Mouse (Mus musculus): ENCODE results near the gene Serpinb9d.
"Not testable (repeated sequence)": the region's sequence is repeated elsewhere in the genome, so short reads cannot be mapped to it uniquely, and the experiment has no call there.

Gene Serpinb9d

DNA sequence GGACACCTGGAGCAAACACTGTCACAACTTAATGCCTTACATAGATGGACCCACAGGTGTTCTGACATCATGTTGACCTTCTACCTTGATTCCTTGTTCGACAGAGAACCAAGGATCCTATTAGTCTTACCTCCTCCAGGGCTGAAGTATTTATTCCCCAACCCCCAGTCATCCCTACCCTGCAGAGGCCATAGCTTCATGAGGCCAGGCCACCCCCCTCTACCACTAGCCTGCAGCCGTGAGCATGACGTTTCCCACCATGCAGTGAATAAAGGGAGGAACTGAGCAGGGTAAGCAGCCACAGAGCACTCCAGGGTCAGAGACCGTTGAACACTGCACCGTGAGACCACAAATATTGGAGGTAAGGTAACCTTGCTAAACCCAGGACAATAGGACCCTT lies at the start of gene Serpinb9d:
TSS of gene Serpinb9d (plus strand) at position 301 of the 400 bp plus-strand sequence.
- no peak for ATAC-seq (ENCODE audit: low TSS enrichment)

DNA sequence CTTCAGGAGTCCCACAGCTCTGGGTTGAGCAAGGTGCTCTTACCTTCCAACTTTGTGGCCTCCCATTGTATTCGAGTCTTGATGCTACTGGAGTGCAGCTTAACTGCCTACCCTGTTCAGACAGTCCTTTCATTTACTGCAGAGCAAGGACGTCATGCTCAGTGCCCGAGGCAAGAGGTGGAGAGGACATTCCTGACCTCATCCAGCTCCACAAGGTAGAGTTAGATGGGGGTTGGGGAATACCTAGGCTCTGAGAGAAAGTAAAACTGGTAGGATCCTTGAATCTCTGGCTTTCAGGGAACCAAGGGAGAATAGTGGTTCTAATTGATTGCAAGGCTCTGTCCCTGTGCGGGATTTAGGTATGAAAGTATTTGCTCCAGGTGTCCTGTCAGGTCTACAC lies 33.1 kb upstream of the Serpinb9d start, which contains the start of gene Serpinb9c:
TSS of gene Serpinb9c (minus strand) at position 101 of the 400 bp plus-strand sequence.
- ATAC-seq (ENCODE audit: low TSS enrichment), result no peak

DNA sequence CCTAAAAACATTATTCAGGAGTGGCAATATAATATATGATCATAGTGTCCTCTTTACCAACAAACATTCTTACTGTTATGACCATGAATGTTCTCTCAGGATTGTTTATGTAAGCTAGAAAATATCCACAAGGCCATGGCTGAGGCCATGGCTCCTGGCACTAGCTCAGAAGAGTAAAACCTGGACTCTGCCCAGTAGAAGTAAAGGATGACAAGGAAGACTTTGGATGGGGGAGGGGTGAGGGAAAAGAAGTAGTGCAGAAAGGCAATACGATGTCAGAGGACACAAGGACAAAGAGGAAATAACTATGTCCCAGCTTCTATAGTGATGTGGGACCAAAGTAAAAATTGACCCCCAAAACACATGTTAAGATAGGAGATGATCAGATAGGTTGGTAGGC lies 2.3 kb upstream of the Serpinb9d start:
- not testable (repeated sequence) for ATAC-seq (ENCODE audit: low TSS enrichment)

DNA sequence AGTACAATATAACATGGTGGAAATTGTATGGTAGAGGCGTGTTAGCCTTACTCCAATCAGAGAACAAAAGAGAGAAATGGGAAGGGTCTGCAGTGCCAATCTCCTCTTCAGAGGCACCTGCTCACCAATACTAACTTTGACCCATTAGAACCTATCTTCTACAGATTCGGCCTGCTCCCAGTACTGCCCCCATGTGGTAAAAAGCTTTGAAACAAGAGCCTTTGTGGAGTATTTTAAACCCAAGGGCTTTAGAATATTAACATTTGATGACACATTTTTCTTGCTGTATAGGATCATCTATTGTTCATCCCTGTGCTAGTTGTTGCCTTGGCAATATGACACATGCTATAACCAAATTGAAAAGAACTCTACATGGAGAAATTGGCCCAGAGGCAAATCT lies 7.0 kb downstream of the Serpinb9d start:
- ATAC-seq (ENCODE audit: low TSS enrichment), result no peak

- not testable (repeated sequence) for ATAC-seq (ENCODE audit: low TSS enrichment)
Observed at GRCm38 (mm10) chr13:33249312-33249711, 56.6 kb downstream of the Serpinb9d start, which contains the start of gene Serpinb9e. Gene Serpinb9e (plus strand): TSS chr13:33249612.

Measured in frontal cortex, adult (tissue).